Mouse (Mus musculus) hindbrain, embryonic 12.5 days (tissue): Measurements from ENCODE around the gene Adcyap1r1. TPM values are rescaled to one million over a fixed set of nuclear protein-coding genes. Genes with fewer than 3 reads are reported as not detected.

Source experiments
- ATAC-seq: fragments of 200-750 bp; cut with Nextera tagmentation; 2 replicates; pipeline ENCODE4 v1.8.0; 2017; ENCODE audit warnings: moderate TSS enrichment; ENCODE audit not compliant: low FRiP score
- H3K27ac ChIP-seq: fragments of 300-500 bp; sonication (generic); 2 replicates; pipeline ENCODE4 v1.5.1; 2016; ENCODE audit warnings: mild to moderate bottlenecking
- H3K27me3 ChIP-seq: fragments of 300-500 bp; sonication (generic); 2 replicates; pipeline ENCODE4 v1.6.1; 2016; ENCODE audit warnings: mild to moderate bottlenecking
- H3K36me3 ChIP-seq: fragments of 300-500 bp; sonication (generic); 2 replicates; pipeline ENCODE4 v1.6.1; 2016; ENCODE audit warnings: mild to moderate bottlenecking
- H3K4me1 ChIP-seq: fragments of 300-500 bp; sonication (generic); 2 replicates; pipeline ENCODE4 v1.6.1; 2016
- H3K4me2 ChIP-seq: fragments of 300-500 bp; sonication (generic); replicated peaks from 2 replicates; pipeline ENCODE4 v1.6.1; 2016; ENCODE audit warnings: mild to moderate bottlenecking
- H3K4me3 ChIP-seq: fragments of 300-500 bp; sonication (generic); 2 replicates; pipeline ENCODE4 v1.5.1; 2016; ENCODE audit warnings: mild to moderate bottlenecking
- H3K9ac ChIP-seq: fragments of 300-500 bp; sonication (generic); 2 replicates; pipeline ENCODE4 v1.6.1; 2016; ENCODE audit warnings: mild to moderate bottlenecking, moderate library complexity
- H3K9me3 ChIP-seq: fragments of 300-500 bp; sonication (generic); replicated peaks from 2 replicates; pipeline ENCODE4 v1.6.1; 2016; ENCODE audit warnings: mild to moderate bottlenecking
- WGBS: fragments of 180-500 bp; shearing (Covaris S2); methylation state at CpG from one replicate; pipeline ENCODE4 v1.1.7; 2016; 5-methylcytosine and 5-hydroxymethylcytosine counted together
- polyA plus RNA-seq: library from polyadenylated mRNA; unstranded; fragments of >200 nt; fragmentation: Nextera tagmentation; extraction: Ambion mirVana; gene quantifications from 2 replicates; pipeline ENCODE4 v1.2.1, GENCODE M21; 2016

Adcyap1r1 gene
- polyA plus RNA-seq, 1 experiment from 2014 or later = 44.5 TPM

GRCm38 (mm10) chr6:55482471-55482870 is 30.7 kb downstream of the Adcyap1r1 start:
- ATAC-seq = no peak
- Histone ChIP-seq H3K4me1 (peaks cover 25% of the 10 kb centered on the region), H3K36me3 (peaks cover 33% of the 10 kb centered on the region), H3K9ac (no peak overlapping the region), H3K4me3 (no peak overlapping the region), H3K27ac (no peak overlapping the region), H3K27me3 (no peaks in the 10 kb centered on the region), H3K4me2 (no peak overlapping the region), H3K9me3 (no peaks in the 10 kb centered on the region)
- 84% methylated on average over 1 of the region's 1 CpGs for WGBS

- no peaks in the 10 kb centered on the region for H3K27me3 ChIP-seq
- H3K27ac ChIP-seq = peak overlapping the region; percentile 73
- 74% methylated on average over 7 of the region's 7 CpGs for WGBS
- H3K4me1 ChIP-seq = peaks cover 31% of the 10 kb centered on the region
- H3K9me3 ChIP-seq = no peaks in the 10 kb centered on the region
- no peak for ATAC-seq
- H3K36me3 ChIP-seq = peaks cover 26% of the 10 kb centered on the region
- no peak overlapping the region for H3K9ac ChIP-seq
- no peak overlapping the region for H3K4me3 ChIP-seq
- no peak overlapping the region for H3K4me2 ChIP-seq
These were observed 31.6 kb downstream of the Adcyap1r1 start for GRCm38 (mm10) chr6:55483360-55483759.

DNA sequence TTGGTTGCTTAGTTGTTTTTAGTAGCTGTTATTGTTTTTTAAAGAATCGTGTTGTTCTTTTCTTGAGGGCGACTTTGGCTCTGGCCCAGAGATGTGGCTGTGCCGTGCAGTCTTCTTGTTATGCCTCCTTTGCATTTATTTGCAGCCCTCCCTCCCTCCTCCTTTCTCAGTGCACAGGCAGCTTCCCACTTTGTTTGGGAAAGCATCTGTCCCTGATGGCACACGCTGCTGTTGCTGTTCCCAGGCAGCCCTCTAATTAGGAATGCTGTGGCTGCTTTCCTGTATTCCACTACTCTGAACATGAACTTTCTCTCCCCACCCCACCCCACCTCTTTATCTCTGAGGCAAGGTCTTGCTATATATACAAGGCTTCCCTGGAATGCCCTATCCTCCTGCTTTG is 32.4 kb downstream of the Adcyap1r1 start:
- Histone ChIP-seq H3K27me3 (no peaks in the 10 kb centered on the region), H3K9me3 (no peaks in the 10 kb centered on the region), H3K36me3 (peaks cover 25% of the 10 kb centered on the region), H3K9ac (no peak overlapping the region), H3K4me2 (no peak overlapping the region), H3K27ac (peak overlapping the region; percentile 73), H3K4me1 (peaks cover 31% of the 10 kb centered on the region), H3K4me3 (no peak overlapping the region)
- WGBS = 15% methylated on average over 4 of the region's 4 CpGs
- ATAC-seq = peak; percentile 85

GRCm38 (mm10) chr6:55485216-55485615 is 33.4 kb downstream of the Adcyap1r1 start:
- peaks cover 23% of the 10 kb centered on the region for H3K36me3 ChIP-seq
- H3K9ac ChIP-seq = no peak overlapping the region
- no peak overlapping the region for H3K4me3 ChIP-seq
- WGBS = 67% methylated on average over 4 of the region's 4 CpGs
- no peaks in the 10 kb centered on the region for H3K27me3 ChIP-seq
- peak overlapping the region; percentile 73 for H3K27ac ChIP-seq
- peaks cover 31% of the 10 kb centered on the region for H3K4me1 ChIP-seq
- H3K4me2 ChIP-seq = no peak overlapping the region
- 0 out of 2 replicates have a peak, but pooled peaks have one; percentile 23 for ATAC-seq
- H3K9me3 ChIP-seq = no peaks in the 10 kb centered on the region

GRCm38 (mm10) chr6:55487726-55488125 is 35.9 kb downstream of the Adcyap1r1 start:
- Histone ChIP-seq H3K27me3 (no peaks in the 10 kb centered on the region), H3K9ac (no peak overlapping the region), H3K4me2 (no peak overlapping the region), H3K36me3 (peaks cover 37% of the 10 kb centered on the region), H3K9me3 (no peaks in the 10 kb centered on the region), H3K4me3 (no peak overlapping the region), H3K27ac (no peak overlapping the region), H3K4me1 (peaks cover 31% of the 10 kb centered on the region)
- ATAC-seq = no peak
- WGBS = 63% methylated on average over 6 of the region's 6 CpGs

- ATAC-seq = no peak
- no peak overlapping the region for H3K4me2 ChIP-seq
- WGBS = 97% methylated on average over 4 of the region's 4 CpGs
- H3K27me3 ChIP-seq = no peaks in the 10 kb centered on the region
- no peak overlapping the region for H3K27ac ChIP-seq
- no peaks in the 10 kb centered on the region for H3K9me3 ChIP-seq
- no peak overlapping the region for H3K4me3 ChIP-seq
- H3K4me1 ChIP-seq = no peaks in the 10 kb centered on the region
- H3K36me3 ChIP-seq = peaks cover 59% of the 10 kb centered on the region
- no peak overlapping the region for H3K9ac ChIP-seq
These were observed 44.4 kb downstream of the Adcyap1r1 start for GRCm38 (mm10) chr6:55496201-55496600.

DNA sequence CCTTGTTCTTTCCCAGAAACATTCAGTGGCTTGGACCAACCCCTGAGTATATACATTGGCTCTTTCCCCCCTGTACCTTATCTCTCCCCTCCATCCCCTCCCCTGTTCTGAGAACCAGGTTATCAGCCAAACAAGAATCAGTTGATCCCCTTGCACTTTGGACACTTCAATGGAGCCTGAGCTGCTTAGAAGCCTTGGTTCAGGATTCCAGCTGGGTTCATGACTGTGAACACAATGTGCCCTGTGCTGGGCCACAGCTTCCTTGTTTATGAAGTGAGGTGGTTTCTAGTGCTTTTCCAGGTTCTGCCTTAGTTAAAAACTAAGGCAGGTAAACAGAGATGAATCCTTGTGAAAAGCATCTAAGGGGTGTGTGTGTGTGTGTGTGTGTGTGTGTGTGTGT is 47.0 kb downstream of the Adcyap1r1 start:
- peaks cover 40% of the 10 kb centered on the region for H3K36me3 ChIP-seq
- ATAC-seq = no peak
- no peaks in the 10 kb centered on the region for H3K4me1 ChIP-seq
- no peaks in the 10 kb centered on the region for H3K9me3 ChIP-seq
- no peaks in the 10 kb centered on the region for H3K27me3 ChIP-seq
- H3K27ac ChIP-seq = no peak overlapping the region
- no peak overlapping the region for H3K9ac ChIP-seq
- H3K4me3 ChIP-seq = no peak overlapping the region
- no peak overlapping the region for H3K4me2 ChIP-seq

- Histone ChIP-seq H3K36me3 (peaks cover 19% of the 10 kb centered on the region), H3K9ac (no peak overlapping the region), H3K27ac (no peak overlapping the region), H3K4me2 (no peak overlapping the region), H3K27me3 (no peaks in the 10 kb centered on the region), H3K9me3 (no peaks in the 10 kb centered on the region), H3K4me3 (no peak overlapping the region), H3K4me1 (no peaks in the 10 kb centered on the region)
- no peak for ATAC-seq
- WGBS = 74% methylated on average over 6 of the region's 6 CpGs
These were observed 49.3 kb downstream of the Adcyap1r1 start for GRCm38 (mm10) chr6:55501061-55501460.

- Histone ChIP-seq H3K4me2 (no peak overlapping the region), H3K27ac (no peak overlapping the region), H3K9me3 (no peaks in the 10 kb centered on the region), H3K36me3 (peaks cover 7% of the 10 kb centered on the region; the same call in 1 of the 2 replicates), H3K4me3 (no peak overlapping the region), H3K4me1 (no peaks in the 10 kb centered on the region), H3K27me3 (no peaks in the 10 kb centered on the region), H3K9ac (no peak overlapping the region)
- no peak for ATAC-seq
- WGBS = 65% methylated on average over 7 of the region's 7 CpGs
These were observed 50.5 kb downstream of the Adcyap1r1 start for GRCm38 (mm10) chr6:55502309-55502708.

- Histone ChIP-seq H3K9me3 (no peaks in the 10 kb centered on the region), H3K4me1 (no peaks in the 10 kb centered on the region), H3K27me3 (no peaks in the 10 kb centered on the region), H3K4me2 (no peak overlapping the region), H3K9ac (no peak overlapping the region), H3K4me3 (no peak overlapping the region), H3K27ac (no peak overlapping the region), H3K36me3 (no peaks in the 10 kb centered on the region)
- 95% methylated on average over 2 of the region's 2 CpGs for WGBS
- peak; percentile 57; the same call in 1 of the 2 replicates for ATAC-seq
These were observed 53.2 kb downstream of the Adcyap1r1 start for GRCm38 (mm10) chr6:55504797-55505488.

GRCm38 (mm10) chr6:55506519-55506918 is 54.7 kb downstream of the Adcyap1r1 start:
- Histone ChIP-seq H3K9me3 (no peaks in the 10 kb centered on the region), H3K4me1 (no peaks in the 10 kb centered on the region), H3K36me3 (no peaks in the 10 kb centered on the region), H3K9ac (no peak overlapping the region), H3K4me2 (no peak overlapping the region), H3K4me3 (no peak overlapping the region), H3K27ac (no peak overlapping the region), H3K27me3 (no peaks in the 10 kb centered on the region)
- no peak for ATAC-seq
- WGBS = 78% methylated on average over 4 of the region's 4 CpGs

GRCm38 (mm10) chr6:55509130-55509870 is 57.5 kb downstream of the Adcyap1r1 start:
- H3K27me3 ChIP-seq = no peaks in the 10 kb centered on the region
- 88% methylated on average over 6 of the region's 6 CpGs for WGBS
- peaks cover 7% of the 10 kb centered on the region for H3K4me1 ChIP-seq
- H3K9me3 ChIP-seq = no peaks in the 10 kb centered on the region
- no peak overlapping the region for H3K27ac ChIP-seq
- no peak for ATAC-seq
- no peak overlapping the region for H3K4me3 ChIP-seq
- no peaks in the 10 kb centered on the region for H3K36me3 ChIP-seq
- no peak overlapping the region for H3K9ac ChIP-seq
- H3K4me2 ChIP-seq = no peak overlapping the region
